Mouse (Mus musculus) heart, postnatal 0 days (tissue): Measurements from ENCODE around the gene Trim56. TPM values are rescaled to one million over a fixed set of nuclear protein-coding genes. Genes with fewer than 3 reads are reported as not detected.

Source experiments
- ATAC-seq: fragments of 200-750 bp; cut with Nextera tagmentation; 2 replicates; pipeline ENCODE4 v1.8.0; 2017; ENCODE audit warnings: low read depth, moderate number of reproducible peaks, moderate library complexity; ENCODE audit not compliant: insufficient read depth
- DNase-seq: peaks from one replicate; pipeline ENCODE4 v3.0.0-alpha.2; 2016; ENCODE audit warnings: low spot score
- H3K27ac ChIP-seq: fragments of 300-500 bp; sonication (generic); 2 replicates; pipeline ENCODE4 v1.5.1; 2014; ENCODE audit warnings: low read depth, mild to moderate bottlenecking
- H3K27me3 ChIP-seq: fragments of 300-500 bp; sonication (generic); 2 replicates; pipeline ENCODE4 v1.6.1; 2014; ENCODE audit warnings: low read length, mixed read lengths; ENCODE audit not compliant: control insufficient read depth, insufficient read depth
- H3K36me3 ChIP-seq: fragments of 300-500 bp; sonication (generic); replicated peaks from 2 replicates; pipeline ENCODE4 v1.6.1; 2014; ENCODE audit warnings: low read length, mixed read lengths; ENCODE audit not compliant: control insufficient read depth, insufficient read depth
- H3K4me1 ChIP-seq: fragments of 300-500 bp; sonication (generic); 2 replicates; pipeline ENCODE4 v1.6.1; 2014; ENCODE audit warnings: antibody characterized with exemption; ENCODE audit not compliant: control insufficient read depth, insufficient read depth
- H3K4me2 ChIP-seq: fragments of 300-500 bp; sonication (generic); 2 replicates; pipeline ENCODE4 v1.6.1; 2014; ENCODE audit warnings: low read depth, mild to moderate bottlenecking, low read length, moderate library complexity
- H3K4me3 ChIP-seq: fragments of 300-500 bp; sonication (generic); 2 replicates; pipeline ENCODE4 v1.5.1; 2014; ENCODE audit warnings: low read depth, low read length
- H3K9ac ChIP-seq: fragments of 300-500 bp; sonication (generic); replicated peaks from 2 replicates; pipeline ENCODE4 v1.6.1; 2014; ENCODE audit warnings: low read depth, low read length, mixed read lengths
- H3K9me3 ChIP-seq: fragments of 300-500 bp; sonication (generic); replicated peaks from 2 replicates; pipeline ENCODE4 v1.6.1; 2016; ENCODE audit warnings: low read length; ENCODE audit not compliant: control insufficient read depth
- CTCF ChIP-seq: IDR thresholded peaks from 2 replicates; pipeline ENCODE4 v1.5.1; 2016; ENCODE audit warnings: antibody characterized with exemption, control low read depth, low read depth
- EP300 ChIP-seq: IDR thresholded peaks from 2 replicates; pipeline ENCODE4 v1.6.1; 2016; ENCODE audit warnings: antibody characterized with exemption, low read depth
- WGBS: fragments of 180-500 bp; shearing (Covaris S2); extraction: QIAGEN DNeasy Blood & Tissue Kit; methylation state at CpG from one replicate; pipeline ENCODE4 v1.1.7; 2014; 5-methylcytosine and 5-hydroxymethylcytosine counted together
- polyA plus RNA-seq: library from polyadenylated mRNA; unstranded; fragments of >200 nt; fragmentation: Nextera tagmentation; extraction: Ambion mirVana; gene quantifications from 2 replicates; pipeline ENCODE4 v1.2.1, GENCODE M21; 2015
- total RNA-seq: library from RNA; depleted of rRNA; stranded (reverse); fragments of >200 nt; gene quantifications from 2 replicates; pipeline ENCODE4 v1.2.3, GENCODE M21; 2014; ENCODE audit warnings: low replicate concordance

Trim56 gene
- total and polyA plus RNA-seq, 2 experiments from 2014 or later = 4.9 to 15.1 TPM

DNA sequence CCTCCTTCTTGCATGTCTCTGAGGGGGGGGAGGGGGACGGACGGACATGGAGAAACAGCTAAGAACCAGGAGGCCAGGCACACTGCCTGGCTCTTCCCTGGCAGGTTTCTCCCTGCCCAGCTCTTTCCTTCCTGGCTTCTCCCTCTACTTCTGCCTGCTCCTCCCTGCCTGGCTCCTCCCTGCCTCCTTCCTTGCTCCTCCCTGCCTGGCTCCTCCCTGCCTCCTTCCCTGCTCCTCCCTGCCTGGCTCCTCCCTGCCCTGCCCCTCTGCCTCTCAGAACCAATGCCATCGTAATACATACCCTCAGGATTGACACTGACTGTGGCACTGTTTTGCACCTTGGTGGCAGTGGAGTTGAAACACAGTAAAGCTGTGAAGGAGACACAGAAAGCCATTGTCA lies 24.8 kb upstream of the Trim56 start:
- H3K27me3 ChIP-seq = no peaks in the 10 kb centered on the region
- ATAC-seq (no peak), DNase-seq (no peak)
- 5% methylated on average over 3 of the region's 3 CpGs for WGBS
- TF ChIP-seq EP300 (no peak), CTCF (no peak)
- H3K9me3 ChIP-seq = no peaks in the 10 kb centered on the region
- H3K4me3 ChIP-seq = no peak overlapping the region
- no peaks in the 10 kb centered on the region for H3K36me3 ChIP-seq
- no peak overlapping the region for H3K27ac ChIP-seq
- H3K4me1 ChIP-seq = no peaks in the 10 kb centered on the region
- H3K4me2 ChIP-seq = no peak overlapping the region
- H3K9ac ChIP-seq = no peak overlapping the region

GRCm38 (mm10) chr5:137138977-137139376 lies 23.0 kb upstream of the Trim56 start:
- TF ChIP-seq EP300 (no peak), CTCF (no peak)
- Histone ChIP-seq H3K4me3 (no peak overlapping the region), H3K9me3 (no peaks in the 10 kb centered on the region; the same call in 1 of the 2 replicates), H3K27me3 (no peaks in the 10 kb centered on the region), H3K4me1 (no peaks in the 10 kb centered on the region), H3K9ac (no peak overlapping the region), H3K27ac (no peak overlapping the region), H3K4me2 (no peak overlapping the region), H3K36me3 (no peaks in the 10 kb centered on the region)
- DNase-seq = no peak
- no peak for ATAC-seq
- 75% methylated on average over 10 of the region's 10 CpGs for WGBS

GRCm38 (mm10) chr5:137134959-137135358 lies 18.9 kb upstream of the Trim56 start:
- DNase-seq (no peak), ATAC-seq (no peak)
- WGBS = 25% methylated on average over 11 of the region's 11 CpGs

DNA sequence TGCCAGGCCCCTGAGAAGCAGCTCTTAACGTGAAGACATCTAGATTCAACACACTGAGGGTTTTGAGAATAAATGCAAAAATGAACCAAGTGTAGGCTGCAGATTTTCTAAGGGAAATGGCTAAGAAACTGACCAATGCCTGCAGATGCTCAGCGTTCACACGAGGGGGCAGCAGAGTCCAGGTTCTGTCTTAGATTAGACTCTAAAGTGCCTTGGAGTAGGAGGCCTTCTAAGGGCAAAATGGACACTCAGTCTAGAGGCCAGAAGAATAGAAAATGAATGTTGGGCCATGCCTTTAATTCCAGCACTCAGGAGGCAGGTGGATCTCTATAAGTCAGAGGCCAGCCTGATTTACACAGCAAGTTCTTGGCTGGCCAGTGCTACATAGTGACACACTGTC lies 15.5 kb upstream of the Trim56 start:
- no peaks in the 10 kb centered on the region; the same call in 1 of the 2 replicates for H3K9me3 ChIP-seq
- DNase-seq (peak; percentile 71), ATAC-seq (peak; percentile 58)
- no peak for TF ChIP-seq EP300
- peak; percentile 87 for TF ChIP-seq CTCF
- WGBS = 0% methylated on average over 3 of the region's 3 CpGs
- H3K27me3 ChIP-seq = no peaks in the 10 kb centered on the region
- H3K4me2 ChIP-seq = no peak overlapping the region
- no peak overlapping the region for H3K4me3 ChIP-seq
- H3K36me3 ChIP-seq = no peaks in the 10 kb centered on the region
- no peak overlapping the region for H3K9ac ChIP-seq
- no peaks in the 10 kb centered on the region for H3K4me1 ChIP-seq
- H3K27ac ChIP-seq = no peak overlapping the region

More at GRCm38 (mm10) chr5:137134959-137135358, 18.9 kb upstream of the Trim56 start:
- no peaks in the 10 kb centered on the region for H3K36me3 ChIP-seq
- TF ChIP-seq EP300 = no peak
- TF ChIP-seq CTCF = no peak
- H3K9me3 ChIP-seq = no peaks in the 10 kb centered on the region; the same call in 1 of the 2 replicates
- no peak overlapping the region for H3K4me2 ChIP-seq
- no peak overlapping the region for H3K4me3 ChIP-seq
- no peaks in the 10 kb centered on the region for H3K27me3 ChIP-seq
- H3K9ac ChIP-seq = no peak overlapping the region
- no peak overlapping the region for H3K27ac ChIP-seq
- H3K4me1 ChIP-seq = no peaks in the 10 kb centered on the region

- no peak for DNase-seq
- Histone ChIP-seq H3K27me3 (no peaks in the 10 kb centered on the region), H3K36me3 (no peaks in the 10 kb centered on the region), H3K4me2 (no peak overlapping the region), H3K4me3 (no peak overlapping the region), H3K9me3 (no peaks in the 10 kb centered on the region; the same call in 1 of the 2 replicates), H3K4me1 (no peaks in the 10 kb centered on the region), H3K27ac (no peak overlapping the region), H3K9ac (no peak overlapping the region)
- TF ChIP-seq CTCF = no peak
- WGBS = 12% methylated on average over 5 of the region's 5 CpGs
- ATAC-seq = no peak
These were observed 13.3 kb upstream of the Trim56 start for GRCm38 (mm10) chr5:137129281-137129680.

GRCm38 (mm10) chr5:137123516-137123915 lies 7.5 kb upstream of the Trim56 start:
- TF ChIP-seq EP300 (no peak), CTCF (no peak)
- ATAC-seq (no peak), DNase-seq (no peak)
- Histone ChIP-seq H3K36me3 (no peaks in the 10 kb centered on the region), H3K4me1 (no peaks in the 10 kb centered on the region), H3K27ac (no peak overlapping the region), H3K27me3 (no peaks in the 10 kb centered on the region), H3K9me3 (no peaks in the 10 kb centered on the region), H3K9ac (no peak overlapping the region), H3K4me3 (no peak overlapping the region), H3K4me2 (no peak overlapping the region)
- 77% methylated on average over 4 of the region's 4 CpGs for WGBS
